Comparison of ENCODE assay signal across 13 mouse cellular contexts in genomic region chr15:90303393-90303792, GRCm38 (mm10).
"Had no signal": no experiment of that assay in that cellular context is flagged by ENCODE, and none has a peak within 500 bp of the region (broad histone marks: within the 10 kb centered on the region; RNA-seq: fewer than 3 reads in every experiment).

No protein-coding gene starts in this region.

- H3K27me3 ChIP-seq: limb, embryonic 15.5 days; liver, embryonic 12.5 days; stomach, embryonic 15.5 days had no signal

- DNase-seq: kidney, adult 8-10 months; kidney, postnatal 25 days; lung, embryonic 14.5 days; lung, postnatal 10 days; lung, postnatal 4 days; midbrain, embryonic 14.5 days; thymus, postnatal 36 days had no signal

- H3K4me3 ChIP-seq: limb, embryonic 15.5 days; liver, embryonic 12.5 days; midbrain, embryonic 10.5 days; stomach, embryonic 15.5 days had no signal

- ATAC-seq: inflammation-experienced regulatory T-cells, adult 6 months; intestine, postnatal 0 days; liver, embryonic 12.5 days had no signal

- H3K4me2 ChIP-seq: limb, embryonic 15.5 days; liver, embryonic 12.5 days; lung, embryonic 14.5 days; stomach, embryonic 15.5 days had no signal

- H3K36me3 ChIP-seq: limb, embryonic 15.5 days; liver, embryonic 12.5 days; midbrain, embryonic 10.5 days; stomach, embryonic 15.5 days had no signal
